Mouse (Mus musculus) layer of hippocampus, adult 8-10 months (tissue): ENCODE measurements at regions not wholly inside any gene's neighbourhood (a gene's known extent, or its start where the extent isn't known, plus 50 kb on each side); places are given as distances from the start of the nearest gene placed in this dataset.

Experiments
- DNase-seq, 2 experiments: peaks; one replicate each; pipeline ENCODE4 v3.0.0; 2022; ENCODE audit warnings: low spot score in 2 of 2

GRCm38 (mm10) chr12:92152922-92153235 is 303.9 kb upstream of the Sel1l start:
- DNase-seq, result no peak

- peak; percentile 6 to 7 for DNase-seq
Observed at GRCm38 (mm10) chr12:92152043-92152921, 303.3 kb upstream of the Sel1l start.

GRCm38 (mm10) chr12:92137539-92137938 is 288.6 kb upstream of the Sel1l start:
- DNase-seq, result no peak

- no peak for DNase-seq
Observed at GRCm38 (mm10) chr12:92127648-92128047, 278.7 kb upstream of the Sel1l start.

GRCm38 (mm10) chr12:92120164-92120815 is 271.3 kb upstream of the Sel1l start:
- no peak for DNase-seq

GRCm38 (mm10) chr12:92109615-92110014 is 260.7 kb upstream of the Sel1l start:
- no peak for DNase-seq

GRCm38 (mm10) chr12:92100080-92100479 is 251.1 kb upstream of the Sel1l start:
- no peak for DNase-seq

GRCm38 (mm10) chr12:92092794-92093365 is 243.9 kb upstream of the Sel1l start:
- no peak for DNase-seq

- peak; percentile 63 to 65 for DNase-seq
Observed at GRCm38 (mm10) chr12:92073209-92073608, 224.3 kb upstream of the Sel1l start.

GRCm38 (mm10) chr12:92062731-92063130 is 213.8 kb upstream of the Sel1l start:
- no peak for DNase-seq

GRCm38 (mm10) chr12:92040481-92040880 is 191.5 kb upstream of the Sel1l start:
- DNase-seq, result no peak

- DNase-seq, result no peak
Observed at GRCm38 (mm10) chr12:92029192-92029591, 180.2 kb upstream of the Sel1l start.

- DNase-seq, result no peak
Observed at GRCm38 (mm10) chr12:92028354-92028753, 179.4 kb upstream of the Sel1l start.

GRCm38 (mm10) chr12:92024461-92025218 is 175.7 kb upstream of the Sel1l start:
- DNase-seq, result no peak

GRCm38 (mm10) chr12:92019593-92020224 is 170.8 kb upstream of the Sel1l start:
- no peak for DNase-seq

- DNase-seq, result no peak
Observed at GRCm38 (mm10) chr12:92015373-92015772, 166.4 kb upstream of the Sel1l start.

- DNase-seq, result no peak
Observed at GRCm38 (mm10) chr12:92013979-92014378, 165.0 kb upstream of the Sel1l start.

- DNase-seq, result peak in 1 of 2 experiments; percentile 51
Observed at GRCm38 (mm10) chr12:92013244-92013643, 164.3 kb upstream of the Sel1l start.

- no peak for DNase-seq
Observed at GRCm38 (mm10) chr12:92004391-92005094, 155.6 kb upstream of the Sel1l start.

GRCm38 (mm10) chr12:91999031-91999430 is 150.1 kb upstream of the Sel1l start:
- DNase-seq, result no peak

GRCm38 (mm10) chr12:91997404-91997803 is 148.4 kb upstream of the Sel1l start:
- no peak for DNase-seq
